Mouse (Mus musculus): Measurements from ENCODE around the gene Asic2.

DNA sequence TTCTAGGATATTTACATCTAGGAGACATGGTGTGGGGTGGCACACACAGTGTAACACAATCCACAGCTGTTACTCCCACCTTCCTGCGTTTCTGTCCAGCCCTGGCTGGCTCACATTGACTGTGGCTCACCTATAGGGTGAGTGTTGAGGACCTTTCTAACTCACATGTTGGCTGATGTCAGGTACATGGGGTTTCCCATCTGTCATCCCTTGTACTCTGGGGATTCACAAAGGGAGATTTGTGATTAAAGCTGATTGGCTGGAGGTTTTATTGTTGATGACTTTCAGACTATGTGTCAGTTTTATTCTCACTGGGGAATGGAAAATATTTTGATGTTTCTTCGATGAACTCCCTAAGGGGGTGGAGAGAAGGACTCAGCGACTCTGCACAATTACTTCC is 229.3 kb downstream of the Asic2 start:
- no peak for TF ChIP-seq CTCF (IDR thresholded peaks at IDR 0.05; ENCODE audit: low read depth)
- TF ChIP-seq EP300 (IDR thresholded peaks at IDR 0.05; ENCODE audit: low read depth) = no peak
